Mouse (Mus musculus) MEL (cell line): ENCODE measurements around the gene Psmd4. TPM values are rescaled to one million over a fixed set of nuclear protein-coding genes. Genes with fewer than 3 reads are reported as not detected.

Experiments
- DNase-seq: peaks from one replicate; pipeline ENCODE4 v3.0.0; 2011; ENCODE audit warnings: low read depth, low spot score
- H3K27ac ChIP-seq: 2 replicates; pipeline ENCODE4 v1.5.1; 2012; ENCODE audit warnings: low read depth, mild to moderate bottlenecking, control low read depth, low read length, moderate library complexity; ENCODE audit not compliant: control insufficient read depth
- H3K27me3 ChIP-seq, 2 experiments: fragments of 150-350 bp in 1 of 2; sonication (generic) in 1 of 2; 2 replicates each; pipeline ENCODE4 v1.6.1; 2012; ENCODE audit warnings: low read length in 2 of 2, mild to moderate bottlenecking in 2 of 2, improper control_type of control experiment in 1 of 2, moderate library complexity in 1 of 2; ENCODE audit not compliant: insufficient read depth in 2 of 2, control insufficient read depth in 1 of 2
- H3K36me3 ChIP-seq, 2 experiments: 2 replicates each; pipeline ENCODE4 v1.6.1; 2012 to 2014; ENCODE audit warnings: low read length in 2 of 2, improper control_type of control experiment in 1 of 2, inconsistent platforms in 1 of 2, mild to moderate bottlenecking in 1 of 2; ENCODE audit not compliant: insufficient read depth in 2 of 2, control insufficient read depth in 1 of 2
- H3K4me1 ChIP-seq, 2 experiments: fragments of 150-350 bp in 1 of 2; sonication (generic) in 1 of 2; 2 replicates each; pipeline ENCODE4 v1.6.1; 2012; ENCODE audit warnings: low read length in 2 of 2, improper control_type of control experiment in 1 of 2, mild to moderate bottlenecking in 1 of 2; ENCODE audit not compliant: insufficient read depth in 2 of 2, control insufficient read depth in 1 of 2
- H3K4me3 ChIP-seq, 2 experiments: fragments of 150-350 bp in 1 of 2; sonication (generic) in 1 of 2; 2 replicates each; pipeline ENCODE4 v1.5.1; 2012; ENCODE audit warnings: low read depth in 2 of 2, low read length in 2 of 2, mild to moderate bottlenecking in 2 of 2, moderate library complexity in 2 of 2, control low read depth in 1 of 2, improper control_type of control experiment in 1 of 2; ENCODE audit not compliant: control insufficient read depth in 1 of 2, insufficient read depth in 1 of 2
- H3K79me2 ChIP-seq: 2 replicates; pipeline ENCODE4 v1.6.1; 2012; ENCODE audit warnings: mild to moderate bottlenecking, low read length, moderate library complexity; ENCODE audit not compliant: control insufficient read depth, poor library complexity, insufficient read depth
- H3K9ac ChIP-seq: 2 replicates; pipeline ENCODE4 v1.6.1; 2012; ENCODE audit warnings: low read depth, mild to moderate bottlenecking, control low read depth, low read length, moderate library complexity; ENCODE audit not compliant: control insufficient read depth, poor library complexity, severe bottlenecking
- H3K9me3 ChIP-seq: fragments of 150-350 bp; sonication (generic); replicated peaks from 2 replicates; pipeline ENCODE4 v1.6.1; 2012; ENCODE audit warnings: mild to moderate bottlenecking, low read length, improper control_type of control experiment, moderate library complexity; ENCODE audit not compliant: insufficient read depth
- CTCF ChIP-seq, 3 experiments: IDR thresholded peaks in 2 of 3; conservative IDR thresholded peaks in 1 of 3; 2 replicates each; pipeline ENCODE4 v1.5.1; 2011 to 2012; ENCODE audit warnings: low read length in 3 of 3, low read depth in 2 of 3, mild to moderate bottlenecking in 2 of 3, improper control_type of control experiment in 1 of 3, inconsistent platforms in 1 of 3, mixed read lengths in 1 of 3, moderate library complexity in 1 of 3; ENCODE audit not compliant: control insufficient read depth in 1 of 3, insufficient read depth in 1 of 3, poor library complexity in 1 of 3, severe bottlenecking in 1 of 3
- E2F4 ChIP-seq: IDR thresholded peaks from 2 replicates; pipeline ENCODE4 v1.6.1; 2011; ENCODE audit warnings: low read depth, low read length, improper control_type of control experiment, borderline replicate concordance
- EP300 ChIP-seq, 2 experiments: IDR thresholded peaks; 2 replicates each; pipeline ENCODE4 v1.6.1; 2011; ENCODE audit warnings: improper control_type of control experiment in 2 of 2, low read length in 2 of 2, low read depth in 1 of 2, mild to moderate bottlenecking in 1 of 2
- JUND ChIP-seq: IDR thresholded peaks from 2 replicates; pipeline ENCODE4 v1.6.1; 2011; ENCODE audit warnings: low read depth, mild to moderate bottlenecking, improper control_type of control experiment, low read length
- MYC ChIP-seq: IDR thresholded peaks from 2 replicates; pipeline ENCODE4 v1.6.1; 2011; ENCODE audit warnings: low read depth, mild to moderate bottlenecking, low read length, improper control_type of control experiment, moderate library complexity
- RAD21 ChIP-seq: IDR thresholded peaks from 2 replicates; pipeline ENCODE4 v1.6.1; 2011; ENCODE audit warnings: mild to moderate bottlenecking, low read depth, low read length, improper control_type of control experiment
- SMC3 ChIP-seq: IDR thresholded peaks from 2 replicates; pipeline ENCODE4 v1.6.1; 2011; ENCODE audit warnings: low read depth, low read length, improper control_type of control experiment
- TBP ChIP-seq: IDR thresholded peaks from 2 replicates; pipeline ENCODE4 v1.8.0; 2011; ENCODE audit warnings: low read depth, low read length, improper control_type of control experiment
- ZNF384 ChIP-seq: IDR thresholded peaks from 2 replicates; pipeline ENCODE4 v1.6.1; 2012; ENCODE audit warnings: low read depth, mild to moderate bottlenecking, inconsistent platforms, low read length, improper control_type of control experiment
- polyA plus RNA-seq, 2 experiments: library from polyadenylated mRNA; stranded (reverse) in 1 of 2; unstranded in 1 of 2; fragments of >175 nt in 1 of 2; fragments of >200 nt in 1 of 2; gene quantifications; 2 replicates each; pipeline versions ENCODE4 v1.2.1 to v1.2.4; 2012; ENCODE audit warnings: low replicate concordance in 2 of 2, low read depth in 1 of 2; ENCODE audit not compliant: insufficient read length in 2 of 2, insufficient read depth in 1 of 2, missing spikeins in 1 of 2
- total RNA-seq: library from RNA; depleted of rRNA; stranded (reverse); fragments of 300-350 nt; gene quantifications from 2 replicates; pipeline ENCODE4 v1.2.3, GENCODE M21; 2012; rRNA removed

Gene Psmd4
- 631 and 709 TPM in 2 replicates for total RNA-seq
- 100 to 1,000 TPM in 1 of 2 experiments, not detected in 1; 816 TPM for polyA plus RNA-seq

DNA sequence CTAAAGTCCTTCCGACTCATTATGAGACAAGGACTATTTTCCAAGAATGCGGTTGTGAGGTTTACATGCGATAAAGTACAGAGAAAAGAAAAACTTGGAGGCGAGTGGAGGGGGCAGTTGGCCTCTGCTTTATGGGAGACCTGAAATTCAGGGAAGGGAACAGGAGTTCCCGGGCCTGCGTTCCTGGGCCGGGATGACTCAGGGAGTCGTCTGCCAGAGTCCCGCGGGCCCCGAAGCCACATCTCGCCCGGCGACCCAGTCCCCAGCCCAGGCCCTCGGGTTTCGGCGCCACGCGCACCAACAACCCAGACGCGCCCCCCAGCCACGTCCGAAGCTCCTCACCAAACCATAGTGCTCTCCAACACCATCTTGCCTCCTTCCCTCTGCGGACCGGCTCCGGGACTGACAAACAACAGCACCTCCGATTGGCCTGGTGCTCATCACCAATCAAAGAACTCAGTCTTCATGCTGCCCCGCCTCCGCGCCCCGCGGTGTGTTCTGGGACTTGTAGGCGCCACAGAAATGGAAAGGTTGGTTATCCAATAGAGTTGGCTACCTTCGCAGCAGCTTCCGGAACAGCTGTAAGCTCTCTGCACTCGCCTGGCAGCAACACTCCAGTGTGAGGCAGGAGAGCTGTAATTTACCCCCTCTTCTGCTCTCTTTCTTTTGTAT is at the start of gene Psmd4:
Gene Psmd4 (minus strand): TSS at position 449 of the 672 bp plus-strand sequence.
- Histone ChIP-seq H3K9me3 (no peaks in the 10 kb centered on the region), H3K36me3 (peaks cover 17 to 59% of the 10 kb centered on the region in 2 experiments), H3K4me1 (peaks cover 22 to 41% of the 10 kb centered on the region in 2 experiments), H3K9ac (peak within 1 kb of the TSS; percentile 81), H3K79me2 (peaks cover 46% of the 10 kb centered on the region), H3K4me3 (peak within 1 kb of the TSS; percentile 77 to 80), H3K27ac (peak within 1 kb of the TSS; percentile 88), H3K27me3 (no peaks in the 10 kb centered on the region)
- DNase-seq = peak; percentile 100
- TF ChIP-seq SMC3 = no peak

- H3K4me1 ChIP-seq = peaks cover 0 to 9% of the 10 kb centered on the region in 2 experiments; a peak in 2 of 4 replicates
- no peak for DNase-seq
- H3K9ac ChIP-seq = no peak overlapping the region
- H3K27me3 ChIP-seq = no peaks in the 10 kb centered on the region
- peaks cover 10 to 18% of the 10 kb centered on the region in 2 experiments for H3K36me3 ChIP-seq
- no peaks in the 10 kb centered on the region for H3K9me3 ChIP-seq
- peaks cover 10% of the 10 kb centered on the region; the same call in 1 of the 2 replicates for H3K79me2 ChIP-seq
- H3K4me3 ChIP-seq = no peak overlapping the region
- no peak overlapping the region for H3K27ac ChIP-seq
- TF ChIP-seq MYC (no peak), ZNF384 (peak; percentile 49; the same call in 1 of the 2 replicates), TBP (no peak), EP300 (IDR thresholded peaks at IDR 0.05; ENCODE audit: low read depth in 1 of 2, low read length in 2 of 2) (0 out of 4 replicates have a peak, but pooled peaks of 1 of the 2 experiments have one; percentile 38)
Observed at GRCm38 (mm10) chr3:95088071-95088470, 45.7 kb upstream of the Psmd4 start.

DNA sequence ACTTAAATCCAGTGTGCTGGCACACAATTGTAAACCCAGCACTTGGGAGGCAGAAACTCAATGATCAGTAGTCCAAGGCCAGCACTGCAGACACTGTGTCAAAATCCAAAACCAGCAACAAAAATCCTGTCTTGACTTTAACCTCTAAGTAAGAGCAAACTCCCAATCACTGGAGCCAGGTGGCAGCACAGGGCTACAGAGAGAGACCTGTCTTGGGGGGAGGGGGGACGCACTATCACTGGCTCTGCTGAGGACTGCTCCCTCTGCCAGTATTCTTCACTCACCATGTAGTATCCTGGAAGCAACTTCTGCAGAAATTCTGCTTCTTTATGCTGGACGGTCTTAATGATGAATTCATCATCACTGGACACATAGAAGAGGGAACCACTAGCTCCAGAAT is 29.2 kb upstream of the Psmd4 start:
- TF ChIP-seq CTCF (IDR thresholded peaks at IDR 0.05 in 2 of 3, conservative IDR thresholded peaks at IDR 0.05 in 1 of 3; ENCODE audit: control insufficient read depth in 1 of 3, insufficient read depth in 1 of 3, low read depth in 2 of 3, low read length in 3 of 3, poor library complexity in 1 of 3, severe bottlenecking in 1 of 3) (peak in 2 of 3 experiments; percentile 5 to 20; a peak in 1 of 6 replicates), JUND (no peak), RAD21 (peak; percentile 1; the same call in 1 of the 2 replicates), SMC3 (peak; percentile 27; the same call in 1 of the 2 replicates), E2F4 (no peak)
- H3K27me3 ChIP-seq = no peaks in the 10 kb centered on the region
- DNase-seq = no peak

More for the DNA sequence above, 29.2 kb upstream of the Psmd4 start:
- peaks cover 4 to 85% of the 10 kb centered on the region in 2 experiments; a peak in 3 of 4 replicates for H3K36me3 ChIP-seq
- H3K79me2 ChIP-seq = no peaks in the 10 kb centered on the region
- no peaks in the 10 kb centered on the region for H3K4me1 ChIP-seq
- no peak overlapping the region for H3K4me3 ChIP-seq
- H3K9ac ChIP-seq = no peak overlapping the region
- no peak overlapping the region for H3K27ac ChIP-seq
- no peaks in the 10 kb centered on the region for H3K9me3 ChIP-seq
